Mouse (Mus musculus) B cell, adult 67 days (primary cell): ENCODE measurements around the gene Col4a3bp. TPM values are rescaled to one million over a fixed set of nuclear protein-coding genes. Genes with fewer than 3 reads are reported as not detected.

Experiments
- total RNA-seq, 2 experiments: library from RNA; stranded (reverse); gene quantifications; 4 replicates each; pipeline ENCODE4 v1.2.4; 2023

The Col4a3bp gene
- 10 to 100 TPM; 79.6 to 93.4 TPM for total RNA-seq

DNA sequence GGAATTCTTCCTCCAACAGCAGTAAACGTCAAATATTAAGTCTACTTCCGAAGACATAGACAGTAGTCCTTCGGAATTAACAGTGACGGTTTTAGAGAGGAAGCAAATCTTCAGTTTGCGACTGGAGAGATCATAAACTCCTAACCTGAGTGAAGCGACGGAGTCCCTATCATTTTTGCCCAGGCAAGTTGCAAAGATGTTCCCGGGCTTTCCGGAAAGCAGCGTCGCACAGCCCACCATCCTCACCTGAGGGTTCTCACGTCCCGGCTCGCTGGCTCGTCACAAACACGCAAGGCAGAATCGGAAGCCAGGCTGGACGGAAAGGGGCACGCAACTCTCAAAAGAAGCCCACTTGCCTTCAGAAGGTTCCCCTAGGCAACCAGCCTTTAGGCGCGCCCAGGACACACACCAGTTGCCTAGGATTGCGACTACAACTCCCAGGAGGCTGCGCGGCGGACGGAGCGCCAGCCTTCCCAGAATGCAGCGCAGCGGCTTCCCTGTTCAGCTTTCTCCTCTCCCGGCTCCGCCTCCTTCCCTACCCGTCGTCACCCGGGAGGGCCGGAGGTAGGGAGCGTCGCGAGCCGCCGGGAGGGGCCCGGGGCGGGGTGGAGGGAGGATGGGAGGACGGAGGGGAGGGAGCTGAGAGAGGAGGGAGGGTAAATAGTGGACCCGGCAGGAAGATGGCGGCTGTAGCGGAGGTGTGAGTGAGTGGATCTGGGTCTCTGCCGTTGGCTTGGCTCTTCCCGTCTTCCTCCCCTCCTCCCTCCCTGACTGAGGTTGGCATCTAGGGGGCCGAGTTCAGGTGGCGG, at the start of gene Col4a3bp, which contains the start of gene Polk:
Gene Col4a3bp (plus strand): TSS at position 538 of the 809 bp plus-strand sequence.
Gene Polk (minus strand): TSS at position 499 of the 809 bp plus-strand sequence.

DNA sequence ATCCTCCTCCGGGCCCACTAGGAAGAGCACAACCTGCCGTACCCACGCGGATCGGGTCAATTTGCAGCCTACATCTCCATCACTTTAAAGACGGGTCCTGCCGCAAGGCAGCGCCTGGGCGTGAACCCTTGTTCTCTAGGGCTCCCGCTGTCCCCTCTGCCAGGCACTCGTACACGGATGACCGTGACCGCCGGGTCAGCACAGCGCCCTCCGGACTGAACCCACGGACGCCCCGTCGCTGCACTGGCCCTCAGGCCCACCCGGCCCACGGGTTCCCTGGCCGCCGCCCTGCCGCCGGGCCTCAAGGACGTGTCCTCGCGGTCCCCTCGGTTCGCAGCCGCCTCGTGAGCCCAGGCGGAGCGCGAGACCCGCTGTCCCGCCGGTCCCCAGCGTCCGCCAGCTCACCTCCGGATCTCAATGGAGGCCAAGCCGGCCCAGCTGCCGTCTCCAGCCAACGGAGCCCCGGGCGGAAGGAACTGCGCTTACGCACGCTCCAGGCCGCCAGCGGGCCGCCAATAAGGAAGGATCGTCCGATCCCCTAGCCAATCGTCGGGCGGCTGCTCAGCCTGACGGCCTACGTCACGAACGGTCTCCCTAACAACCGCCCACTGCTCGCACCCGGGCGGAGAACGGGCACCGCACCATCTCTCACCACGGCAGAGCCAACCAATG, 128.1 kb downstream of the Col4a3bp start, which contains the start of gene Hmgcr:
Gene Hmgcr (minus strand): TSS at position 531 of the 672 bp plus-strand sequence.

Other genes with a start within 250 kb of the Col4a3bp start
- gene Poc5, start 154.3 kb upstream of the Col4a3bp start, total RNA-seq, result 10 to 100 TPM; 30.4 to 41.1 TPM
- gene Ankdd1b, start 71.4 kb upstream of the Col4a3bp start, total RNA-seq, result not detected
- not detected for gene Gm17622, start 51.9 kb upstream of the Col4a3bp start, total RNA-seq
- gene Polk, start within 50 bp of the Col4a3bp start, total RNA-seq, result 10 to 100 TPM; 11.4 to 18.4 TPM
- gene Hmgcr, start 128.3 kb downstream of the Col4a3bp start, total RNA-seq, result 100 to 1,000 TPM; 108 to 109 TPM
- gene Ankrd31, start 205.7 kb downstream of the Col4a3bp start, total RNA-seq, result not detected